Mouse (Mus musculus) forebrain, postnatal 0 days (tissue): ENCODE results near the gene Sec16a. TPM values are rescaled to one million over a fixed set of nuclear protein-coding genes. Genes with fewer than 3 reads are reported as not detected.

Experiments used
- ATAC-seq: fragments of 200-750 bp; cut with Nextera tagmentation; 2 replicates; pipeline ENCODE4 v1.8.0; 2017; ENCODE audit warnings: mild to moderate bottlenecking, moderate library complexity
- DNase-seq: peaks from one replicate; pipeline ENCODE4 v3.0.0-alpha.2; 2015
- H3K27ac ChIP-seq: fragments of 300-500 bp; sonication (generic); 2 replicates; pipeline ENCODE4 v1.5.1; 2014; ENCODE audit warnings: low read depth, mild to moderate bottlenecking, antibody characterized with exemption, low read length, moderate library complexity, mixed read lengths
- H3K27me3 ChIP-seq: fragments of 300-500 bp; sonication (generic); 2 replicates; pipeline ENCODE4 v1.6.1; 2014; ENCODE audit warnings: mild to moderate bottlenecking, low read length, mixed read lengths; ENCODE audit not compliant: insufficient read depth
- H3K36me3 ChIP-seq: fragments of 300-500 bp; sonication (generic); 2 replicates; pipeline ENCODE4 v1.6.1; 2014; ENCODE audit warnings: mild to moderate bottlenecking, moderate library complexity; ENCODE audit not compliant: insufficient read depth
- H3K4me1 ChIP-seq: fragments of 300-500 bp; sonication (generic); 2 replicates; pipeline ENCODE4 v1.6.1; 2014; ENCODE audit warnings: antibody characterized with exemption; ENCODE audit not compliant: insufficient read depth
- H3K4me2 ChIP-seq: fragments of 300-500 bp; sonication (generic); 2 replicates; pipeline ENCODE4 v1.6.1; 2014; ENCODE audit warnings: low read depth, mild to moderate bottlenecking, moderate library complexity
- H3K4me3 ChIP-seq: fragments of 300-500 bp; sonication (generic); 2 replicates; pipeline ENCODE4 v1.5.1; 2014; ENCODE audit warnings: low read depth, low read length, mixed read lengths
- H3K9ac ChIP-seq: fragments of 300-500 bp; sonication (generic); 2 replicates; pipeline ENCODE4 v1.6.1; 2014; ENCODE audit warnings: mild to moderate bottlenecking
- H3K9me3 ChIP-seq: fragments of 300-500 bp; sonication (generic); 2 replicates; pipeline ENCODE4 v1.6.1; 2016; ENCODE audit warnings: low read length
- CTCF ChIP-seq: sonication (generic); IDR thresholded peaks from 2 replicates; pipeline ENCODE4 v1.5.1; 2016; ENCODE audit warnings: antibody characterized with exemption, control low read depth, low read depth
- whole genome bisulfite sequencing: fragments of 180-500 bp; shearing (Covaris S2); extraction: QIAGEN DNeasy Blood & Tissue Kit; methylation state at CpG from one replicate; pipeline ENCODE4 v1.1.7; 2014; 5-methylcytosine and 5-hydroxymethylcytosine counted together
- polyA plus RNA-seq: library from polyadenylated mRNA; unstranded; fragments of >200 nt; fragmentation: Nextera tagmentation; extraction: Ambion mirVana; gene quantifications from 2 replicates; pipeline ENCODE4 v1.2.1, GENCODE M21; 2015
- total RNA-seq: library from RNA; depleted of rRNA; stranded (reverse); fragments of >200 nt; gene quantifications from 2 replicates; pipeline ENCODE4 v1.2.3, GENCODE M21; 2014

The Sec16a gene
- total and polyA plus RNA-seq, 2 experiments from 2014 or later, result 10.9 to 65.6 TPM

- H3K9me3 ChIP-seq, result no peaks in the 10 kb centered on the region
- no peak overlapping the region for H3K27ac ChIP-seq
- no peak for DNase-seq
- peaks cover 96% of the 10 kb centered on the region for H3K36me3 ChIP-seq
- H3K9ac ChIP-seq, result no peak overlapping the region
- no peaks in the 10 kb centered on the region for H3K27me3 ChIP-seq
- WGBS, result 93% methylated on average over 2 of the region's 2 CpGs
- no peak overlapping the region for H3K4me2 ChIP-seq
- no peak for ATAC-seq
- no peak for TF ChIP-seq CTCF
- H3K4me1 ChIP-seq, result no peaks in the 10 kb centered on the region
- no peak overlapping the region for H3K4me3 ChIP-seq
These were observed 23.0 kb downstream of the Sec16a start for GRCm38 (mm10) chr2:26421969-26422368.

DNA sequence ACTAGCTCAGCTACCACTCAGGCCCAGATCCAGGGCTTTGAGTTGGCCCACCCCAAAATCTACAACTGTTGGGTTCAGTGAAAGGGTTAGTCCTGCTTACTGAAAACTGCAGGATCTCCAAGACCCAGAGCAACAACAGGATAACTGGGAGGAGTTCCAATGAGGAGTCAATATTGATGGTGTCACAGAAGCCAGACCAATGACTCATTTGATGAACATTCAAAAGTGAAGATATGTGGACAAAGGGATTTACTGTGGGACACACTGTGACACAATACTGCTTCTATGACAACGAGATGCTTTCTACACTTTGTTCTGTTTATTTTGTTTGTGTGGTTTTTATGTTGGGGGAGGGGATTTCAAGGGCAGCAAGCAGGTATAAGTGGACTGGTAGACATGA, 26.9 kb downstream of the Sec16a start:
- H3K27me3 ChIP-seq, result no peaks in the 10 kb centered on the region
- no peak for ATAC-seq
- WGBS, result 88% methylated on average over 1 of the region's 1 CpGs
- peaks cover 95% of the 10 kb centered on the region for H3K36me3 ChIP-seq
- no peaks in the 10 kb centered on the region for H3K4me1 ChIP-seq
- H3K4me2 ChIP-seq, result no peak overlapping the region
- H3K9me3 ChIP-seq, result no peaks in the 10 kb centered on the region
- DNase-seq, result no peak
- H3K27ac ChIP-seq, result no peak overlapping the region
- TF ChIP-seq CTCF, result no peak
- H3K9ac ChIP-seq, result no peak overlapping the region
- no peak overlapping the region for H3K4me3 ChIP-seq

DNA sequence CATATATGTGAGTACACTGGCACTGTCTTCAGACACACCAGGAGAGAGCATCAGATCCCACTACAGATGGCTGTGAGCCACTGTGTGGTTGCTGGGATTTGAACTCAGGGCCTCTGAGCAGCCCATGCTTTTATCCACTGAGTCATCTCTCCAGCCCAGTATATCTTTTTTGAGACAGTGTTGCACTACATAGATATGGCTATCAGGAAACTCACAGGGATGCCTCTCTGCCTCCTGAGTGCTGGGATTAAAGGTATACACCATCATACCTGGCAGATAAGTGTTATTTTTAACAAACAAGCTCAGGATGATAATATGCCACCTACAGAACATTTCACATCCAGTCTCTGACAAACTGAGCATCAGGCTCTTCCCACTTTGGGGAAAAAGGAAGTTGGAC, 27.9 kb downstream of the Sec16a start:
- TF ChIP-seq CTCF, result no peak
- no peak for ATAC-seq

GRCm38 (mm10) chr2:26410931-26411411, 34.0 kb downstream of the Sec16a start:
- Histone ChIP-seq H3K36me3 (peaks cover 51% of the 10 kb centered on the region), H3K27ac (no peak overlapping the region), H3K9ac (no peak overlapping the region), H3K9me3 (no peaks in the 10 kb centered on the region), H3K4me1 (peaks cover 22% of the 10 kb centered on the region), H3K4me2 (no peak overlapping the region), H3K27me3 (no peaks in the 10 kb centered on the region), H3K4me3 (no peak overlapping the region)
- no peak for ATAC-seq
- WGBS, result 56% methylated on average over 5 of the region's 5 CpGs
- no peak for TF ChIP-seq CTCF
- no peak for DNase-seq

More for the DNA sequence above, 27.9 kb downstream of the Sec16a start:
- H3K36me3 ChIP-seq, result peaks cover 94% of the 10 kb centered on the region
- no peaks in the 10 kb centered on the region for H3K27me3 ChIP-seq
- H3K4me3 ChIP-seq, result no peak overlapping the region
- no peaks in the 10 kb centered on the region for H3K9me3 ChIP-seq
- no peaks in the 10 kb centered on the region for H3K4me1 ChIP-seq
- DNase-seq, result no peak
- H3K9ac ChIP-seq, result no peak overlapping the region
- no peak overlapping the region for H3K27ac ChIP-seq
- H3K4me2 ChIP-seq, result no peak overlapping the region

DNA sequence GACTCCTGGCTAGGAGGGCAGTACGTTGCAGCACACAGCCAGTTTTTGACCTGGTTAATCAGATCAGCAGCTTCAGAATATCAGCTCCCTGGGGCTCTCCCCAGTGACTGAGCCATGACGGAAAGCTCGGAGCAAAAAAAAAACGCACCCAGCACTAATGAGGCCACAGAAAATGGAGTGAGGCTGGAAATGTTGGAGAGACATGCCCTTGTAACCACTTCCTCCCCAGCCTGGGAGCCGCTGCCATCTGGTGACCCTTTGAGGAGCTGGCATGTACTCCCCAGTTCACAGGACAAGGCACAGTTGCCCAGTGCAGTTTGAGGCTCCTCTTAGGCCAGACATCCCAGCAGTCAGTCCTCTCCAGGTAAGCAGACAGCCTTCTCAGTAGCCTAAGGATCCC, 34.9 kb downstream of the Sec16a start:
- Histone ChIP-seq H3K4me1 (peaks cover 29% of the 10 kb centered on the region), H3K9me3 (no peaks in the 10 kb centered on the region), H3K36me3 (peaks cover 42% of the 10 kb centered on the region), H3K4me2 (no peak overlapping the region), H3K27ac (no peak overlapping the region), H3K4me3 (no peak overlapping the region), H3K27me3 (no peaks in the 10 kb centered on the region), H3K9ac (no peak overlapping the region)
- no peak for TF ChIP-seq CTCF
- 67% methylated on average over 5 of the region's 5 CpGs for WGBS
- no peak for ATAC-seq
- DNase-seq, result no peak

GRCm38 (mm10) chr2:26409362-26409761, 35.7 kb downstream of the Sec16a start:
- no peak for TF ChIP-seq CTCF
- WGBS, result 62% methylated on average over 3 of the region's 3 CpGs
- Histone ChIP-seq H3K4me1 (peaks cover 29% of the 10 kb centered on the region), H3K4me2 (peak overlapping the region; percentile 77), H3K9me3 (no peaks in the 10 kb centered on the region), H3K9ac (peak overlapping the region; percentile 85), H3K27ac (no peak overlapping the region; the same call in 1 of the 2 replicates), H3K4me3 (peak overlapping the region; percentile 93), H3K36me3 (peaks cover 36% of the 10 kb centered on the region), H3K27me3 (no peaks in the 10 kb centered on the region)
- ATAC-seq, result no peak
- no peak for DNase-seq

- H3K4me2 ChIP-seq, result peak within 1 kb of the TSS; percentile 77
- H3K4me1 ChIP-seq, result peaks cover 29% of the 10 kb centered on the region
- DNase-seq (peak; percentile 95), ATAC-seq (peak; percentile 97)
- H3K27ac ChIP-seq, result peak within 1 kb of the TSS; percentile 76
- peak; percentile 99 for TF ChIP-seq CTCF
- peaks cover 30% of the 10 kb centered on the region for H3K36me3 ChIP-seq
- 1% methylated on average over 57 of the region's 57 CpGs for WGBS
- peak within 1 kb of the TSS; percentile 85 for H3K9ac ChIP-seq
- H3K4me3 ChIP-seq, result peak within 1 kb of the TSS; percentile 93
- no peaks in the 10 kb centered on the region for H3K9me3 ChIP-seq
- no peaks in the 10 kb centered on the region for H3K27me3 ChIP-seq
These were observed 36.3 kb downstream of the Sec16a start, which contains the start of gene Inpp5e for GRCm38 (mm10) chr2:26408515-26409356. Gene Inpp5e (minus strand): TSS chr2:26409203.
